Mouse (Mus musculus) layer of hippocampus, adult 11-12 months (tissue): ENCODE data around the gene Chpf.

ENCODE experiments used
- DNase-seq: peaks from one replicate; pipeline ENCODE4 v3.0.0; 2022; ENCODE audit warnings: low spot score

The Chpf gene

DNA sequence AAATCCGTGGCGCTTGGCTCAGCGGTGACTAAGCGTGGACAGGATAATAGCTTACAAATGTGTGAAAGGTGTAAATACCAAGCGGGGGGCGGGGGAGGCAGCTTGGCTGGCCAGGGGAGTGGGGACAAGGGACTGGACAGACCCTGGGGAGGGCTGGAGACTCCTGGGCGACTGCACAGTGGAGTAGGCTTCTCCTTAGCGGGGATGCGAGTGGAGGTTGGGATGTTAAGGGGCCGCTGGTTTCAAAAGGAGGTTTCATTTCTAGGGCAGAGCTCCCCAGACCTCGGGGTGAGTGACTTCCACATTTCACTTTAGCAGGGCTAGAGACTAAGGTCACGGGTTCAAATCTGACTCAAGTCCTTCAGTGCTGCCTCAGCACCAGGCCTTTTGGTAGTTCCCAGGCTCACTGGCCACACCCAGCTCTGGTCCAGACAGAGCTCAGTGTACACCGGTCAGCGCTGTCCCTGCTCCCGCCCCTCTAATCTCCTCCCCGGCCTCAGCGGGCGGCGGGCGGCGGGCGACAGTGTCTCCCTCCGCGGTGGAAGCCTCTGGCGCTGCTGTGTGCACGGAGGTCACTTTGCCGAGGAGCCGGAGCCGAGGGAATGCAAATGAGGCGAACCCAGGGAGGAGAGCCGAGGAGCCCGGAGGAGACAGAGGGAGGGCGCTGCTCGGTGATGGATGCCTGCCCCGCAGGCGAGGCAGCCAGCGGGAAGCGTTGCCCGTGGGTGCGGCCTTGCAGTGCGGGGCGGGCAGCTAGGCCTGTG, 20.9 kb downstream of the Chpf start:
- no peak for DNase-seq

DNA sequence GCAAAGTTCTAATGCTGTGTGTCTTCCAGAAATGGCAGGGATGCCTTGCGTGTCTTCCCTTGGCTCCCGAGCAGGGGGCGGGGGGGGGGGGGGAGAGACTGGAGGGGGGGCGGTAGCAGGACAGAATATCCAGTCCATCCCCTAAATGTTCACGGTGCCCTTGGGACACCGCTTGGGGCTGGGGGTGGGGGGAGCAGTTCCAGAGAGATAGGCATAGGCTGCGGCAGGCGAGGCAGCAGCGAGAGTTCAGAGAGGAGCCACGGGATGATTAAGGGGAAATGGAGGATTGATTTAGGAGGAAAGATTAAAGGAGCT, 21.4 kb downstream of the Chpf start:
- DNase-seq = no peak

DNA sequence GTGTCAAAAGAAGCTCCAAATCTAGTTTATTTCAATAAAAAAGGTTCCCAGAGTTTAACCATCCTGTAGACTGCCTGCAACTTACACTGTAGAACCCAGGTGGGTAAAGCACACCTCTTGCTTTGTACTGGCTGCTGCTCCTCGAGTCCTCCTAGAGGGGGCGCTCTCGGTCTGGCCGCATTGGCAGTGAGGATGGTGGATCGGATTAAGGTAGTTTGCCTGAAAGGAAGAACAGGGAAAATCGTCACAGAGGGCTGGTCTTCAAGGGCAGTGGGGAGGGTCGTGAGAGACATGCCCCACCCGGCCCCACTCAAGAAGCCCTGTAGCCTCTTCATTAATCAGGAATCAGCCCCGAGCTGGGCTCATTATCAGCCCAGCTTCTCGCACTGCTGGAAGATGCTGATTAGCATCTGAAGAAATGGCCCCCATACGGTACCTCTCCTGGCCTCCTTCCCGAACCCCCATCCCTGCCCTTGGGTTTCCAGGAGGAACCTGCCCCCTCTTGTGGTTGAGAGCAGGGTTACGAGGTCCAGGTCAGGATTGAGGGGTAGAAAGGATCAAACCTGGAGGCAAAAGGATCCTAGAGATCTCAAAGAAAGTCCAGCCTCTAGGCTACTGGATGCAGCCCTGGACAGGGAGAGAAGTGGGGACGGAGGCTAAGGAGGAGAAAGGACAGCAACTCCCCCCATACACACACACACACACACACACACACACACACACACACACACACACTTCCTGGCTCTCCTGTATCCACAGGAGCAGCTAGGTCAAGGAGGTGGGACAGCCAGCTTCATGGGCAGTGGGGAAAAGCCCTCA, 22.2 kb downstream of the Chpf start:
- no peak for DNase-seq

GRCm38 (mm10) chr1:75455948-75456347, 23.2 kb downstream of the Chpf start:
- DNase-seq = no peak

GRCm38 (mm10) chr1:75455433-75455832, 23.7 kb downstream of the Chpf start:
- no peak for DNase-seq

DNA sequence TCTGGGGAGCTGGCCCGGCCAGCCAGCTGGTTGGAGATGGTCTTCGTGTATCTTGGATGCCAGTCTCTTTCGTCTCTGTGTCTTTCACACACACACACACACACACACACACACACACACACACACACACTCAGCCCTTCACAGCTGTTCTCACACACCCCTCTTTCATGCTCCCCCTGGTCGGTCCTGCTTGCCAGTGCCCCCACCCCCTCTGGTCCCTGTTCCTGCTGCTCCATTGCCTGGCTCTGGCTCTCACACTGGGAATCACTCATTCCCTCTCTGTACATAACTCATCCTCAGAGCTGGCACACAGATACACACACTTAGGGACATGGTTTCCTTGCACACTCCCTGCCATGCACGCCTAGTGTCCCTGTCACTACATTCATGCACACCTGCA, 27.2 kb downstream of the Chpf start:
- DNase-seq = no peak

DNA sequence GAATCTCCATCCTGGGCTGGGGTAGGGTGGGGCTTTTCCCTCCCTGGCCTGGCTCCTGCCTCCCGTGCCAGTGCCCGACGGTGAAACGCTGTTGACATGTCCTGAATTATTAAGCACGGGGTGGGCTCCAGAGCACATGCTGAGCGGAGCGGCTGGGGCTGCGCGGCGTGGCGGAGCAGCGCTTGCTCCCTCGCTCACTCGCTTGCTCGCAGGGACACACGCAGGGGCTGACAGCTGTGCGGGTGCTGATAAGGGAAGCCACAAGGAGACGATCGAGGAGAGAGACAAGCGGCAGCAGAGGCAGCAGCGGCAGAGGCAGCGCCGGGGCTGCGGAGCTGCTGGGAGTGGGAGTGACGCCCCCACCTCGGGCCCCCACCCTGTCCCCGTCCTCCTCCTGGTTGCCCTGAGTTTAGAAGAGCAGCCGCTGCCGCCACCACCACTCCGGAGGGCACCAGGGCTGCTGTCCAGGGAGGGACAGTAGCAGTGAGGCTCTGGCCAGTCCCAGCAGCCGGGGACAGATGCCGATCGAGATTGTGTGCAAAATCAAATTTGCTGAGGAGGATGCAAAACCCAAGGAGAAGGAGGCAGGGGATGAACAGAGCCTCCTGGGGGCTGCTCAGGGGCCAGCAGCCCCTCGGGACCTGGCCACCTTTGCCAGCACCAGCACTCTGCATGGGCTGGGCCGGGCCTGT, 28.6 kb downstream of the Chpf start, which contains the start of gene Asic4:
TSS of gene Asic4 (plus strand) at position 123 of the 692 bp plus-strand sequence.
- DNase-seq = no peak

DNA sequence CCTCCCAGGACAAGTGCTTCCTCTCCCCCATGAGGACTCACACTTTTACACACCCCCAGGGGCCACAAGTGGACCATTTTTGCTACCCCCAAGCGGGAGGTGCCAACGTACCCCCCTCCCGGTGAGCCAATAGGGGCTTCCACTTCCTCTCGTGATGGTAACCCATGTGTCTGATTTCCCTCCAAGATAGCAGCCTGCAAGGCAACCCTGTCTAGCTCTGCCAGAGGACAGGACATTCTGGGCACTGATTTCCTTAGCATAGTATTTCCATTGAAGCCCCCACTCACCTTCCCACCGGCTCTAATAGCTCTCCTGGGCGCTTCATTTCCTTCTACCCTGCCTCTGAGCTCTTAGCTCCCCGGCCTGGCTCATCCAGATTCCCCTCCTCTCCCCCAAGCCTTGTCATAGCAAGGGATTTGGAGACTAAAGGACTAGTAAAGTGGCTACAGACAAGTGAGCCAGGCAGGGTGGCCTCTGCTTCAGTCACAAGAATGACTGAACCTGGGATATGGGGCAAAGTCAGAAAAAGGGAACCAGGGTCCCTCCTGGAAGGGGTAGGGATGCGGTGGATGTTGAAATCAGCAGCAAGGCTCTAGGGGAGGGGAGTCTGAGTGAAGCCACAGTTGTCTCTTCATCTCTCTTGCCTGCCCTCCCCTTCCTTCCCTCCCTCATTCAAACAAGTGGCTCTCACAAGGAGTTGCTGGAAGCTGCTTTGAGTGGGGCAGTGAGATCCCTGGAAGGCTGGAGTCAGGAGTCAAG, 29.6 kb downstream of the Chpf start:
- no peak for DNase-seq

DNA sequence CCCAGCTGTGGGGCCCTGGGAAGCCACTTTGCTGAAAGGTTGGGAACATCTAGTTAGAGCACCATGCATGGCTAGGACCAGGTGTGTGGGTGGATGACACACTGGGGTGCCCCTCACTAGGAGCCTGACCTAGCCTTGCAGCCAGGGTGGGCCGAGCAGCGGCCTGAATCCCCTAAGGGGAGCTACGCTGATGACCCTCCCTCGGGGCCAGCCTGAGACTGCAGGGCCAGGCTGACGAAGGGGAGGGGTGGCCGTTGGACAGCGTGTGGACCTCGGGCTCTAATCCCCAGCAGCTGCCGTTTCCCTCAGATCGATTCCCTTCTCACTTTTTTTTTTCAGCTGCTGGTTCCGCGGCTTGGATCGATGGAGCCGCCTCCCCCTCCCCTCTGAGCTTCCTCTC, 30.2 kb downstream of the Chpf start:
- DNase-seq = no peak

DNA sequence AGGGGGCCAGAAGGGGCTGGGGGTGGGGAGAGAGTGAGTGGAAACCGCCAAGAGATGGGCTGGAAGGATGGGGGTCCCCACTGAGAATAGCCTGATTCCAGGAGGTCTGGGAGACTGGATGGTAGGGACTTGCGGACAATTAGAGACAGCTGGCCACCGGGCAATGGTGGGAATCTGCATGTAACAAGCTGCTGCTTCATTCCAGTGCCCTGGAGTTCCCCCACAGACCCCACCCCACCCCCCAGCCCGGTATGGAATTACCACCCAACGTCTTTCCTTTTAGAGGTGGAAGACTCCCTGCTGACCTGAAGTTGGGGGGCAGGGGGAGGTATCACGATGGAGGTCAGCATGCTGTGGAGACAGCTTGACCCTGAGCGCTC, 31.1 kb downstream of the Chpf start:
- no peak for DNase-seq

GRCm38 (mm10) chr1:75447265-75448051, 31.6 kb downstream of the Chpf start:
- DNase-seq = no peak

DNA sequence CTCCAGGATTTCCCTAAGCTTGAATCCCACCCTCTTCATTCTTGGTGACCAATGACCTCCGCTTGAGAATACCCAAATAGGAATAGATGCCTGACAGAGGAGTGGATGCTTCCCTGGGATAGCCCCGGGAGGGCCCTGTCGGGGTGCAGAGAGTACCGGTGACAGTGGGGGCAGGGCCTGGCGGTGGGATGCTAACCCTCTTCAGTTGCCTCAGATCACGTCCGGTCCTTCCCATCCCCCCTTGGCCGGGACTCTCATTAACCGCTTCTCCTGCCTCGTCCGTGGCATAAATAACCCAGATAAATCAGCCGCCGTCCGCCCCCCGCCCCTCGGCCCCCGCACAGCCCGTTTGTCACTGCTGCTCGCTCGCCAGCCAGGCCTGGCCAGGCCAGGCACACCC, 32.5 kb downstream of the Chpf start:
- DNase-seq = no peak

- peak; percentile 81 for DNase-seq
Measured at GRCm38 (mm10) chr1:75445751-75446611, 33.1 kb downstream of the Chpf start.

GRCm38 (mm10) chr1:75445141-75445701, 33.9 kb downstream of the Chpf start:
- DNase-seq = peak; percentile 58

DNA sequence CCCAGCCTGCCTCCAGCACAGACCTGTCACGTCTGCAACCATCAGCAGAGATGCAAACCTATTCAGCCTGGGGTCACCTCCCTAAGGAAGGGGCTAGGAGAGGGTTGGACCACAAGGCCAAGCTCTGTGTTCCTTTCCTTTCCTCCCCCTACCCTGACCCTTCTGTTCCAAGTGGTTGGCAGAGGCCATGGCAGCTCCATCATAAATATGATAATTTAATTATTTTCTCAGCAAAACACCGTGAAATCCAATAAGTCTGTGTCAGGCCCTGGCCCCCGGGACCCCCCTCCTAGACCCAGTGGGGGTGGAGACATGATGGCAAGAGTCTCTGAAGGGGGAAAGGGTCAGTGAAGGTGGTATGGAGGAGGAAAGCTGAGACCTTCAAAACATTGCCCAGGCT, 34.9 kb downstream of the Chpf start:
- no peak for DNase-seq

DNA sequence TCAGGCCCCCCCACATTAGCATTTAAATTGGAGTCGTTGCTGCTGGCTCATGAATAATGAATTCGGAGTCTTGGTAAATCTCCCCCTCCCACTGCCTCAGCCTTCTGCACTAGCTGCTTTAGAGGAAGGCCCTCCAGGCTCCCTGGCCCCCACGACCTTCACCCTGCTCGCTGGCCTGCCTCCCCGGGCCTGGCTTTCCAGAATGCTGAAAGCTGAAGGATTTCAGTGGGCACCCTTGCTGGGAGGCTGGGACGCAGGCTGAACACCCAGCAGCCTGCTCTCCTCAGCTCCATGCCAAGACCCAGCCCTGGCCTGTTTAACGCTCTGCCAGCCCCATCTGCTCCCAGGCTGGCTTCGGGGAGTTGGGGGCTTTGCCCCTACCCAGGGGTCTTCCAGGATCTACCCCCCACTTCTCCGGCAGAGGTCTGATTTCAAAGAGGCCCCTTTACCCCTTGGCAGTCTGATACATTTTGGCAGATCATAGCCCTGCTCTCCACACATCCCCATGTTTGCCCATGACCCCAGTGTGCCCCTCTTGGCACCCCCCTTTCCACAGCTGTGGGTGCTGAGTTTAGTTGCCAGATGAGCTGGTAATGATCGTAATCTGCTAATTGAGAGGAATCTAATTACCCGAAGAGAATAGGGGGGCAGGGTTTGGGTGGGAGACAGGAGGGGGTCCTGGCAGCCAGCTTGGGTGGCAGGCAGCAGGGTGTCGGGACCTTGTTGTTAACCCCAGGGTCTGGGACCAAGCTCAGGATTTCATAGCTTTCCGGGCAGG, 35.7 kb downstream of the Chpf start:
- DNase-seq = no peak

DNA sequence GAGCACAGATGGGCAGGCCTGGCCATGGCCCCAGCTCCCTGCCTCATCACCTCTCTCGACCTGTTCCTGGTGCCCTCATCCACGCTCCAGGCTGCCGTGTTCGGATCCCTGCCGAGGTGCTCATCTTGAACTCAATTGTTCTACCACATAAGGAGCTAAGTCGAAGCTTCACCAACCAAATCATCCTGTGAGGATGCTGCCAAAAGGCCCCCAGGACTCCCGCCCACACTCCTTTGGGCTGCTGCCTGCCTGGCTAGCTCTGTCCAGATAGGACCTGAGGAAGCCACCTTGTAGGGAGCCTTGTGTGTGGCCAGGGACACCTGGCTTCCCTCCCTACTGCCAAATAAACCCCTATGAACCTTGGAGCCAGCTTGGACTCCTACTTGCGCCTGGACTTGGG, 36.3 kb downstream of the Chpf start:
- DNase-seq = no peak

DNA sequence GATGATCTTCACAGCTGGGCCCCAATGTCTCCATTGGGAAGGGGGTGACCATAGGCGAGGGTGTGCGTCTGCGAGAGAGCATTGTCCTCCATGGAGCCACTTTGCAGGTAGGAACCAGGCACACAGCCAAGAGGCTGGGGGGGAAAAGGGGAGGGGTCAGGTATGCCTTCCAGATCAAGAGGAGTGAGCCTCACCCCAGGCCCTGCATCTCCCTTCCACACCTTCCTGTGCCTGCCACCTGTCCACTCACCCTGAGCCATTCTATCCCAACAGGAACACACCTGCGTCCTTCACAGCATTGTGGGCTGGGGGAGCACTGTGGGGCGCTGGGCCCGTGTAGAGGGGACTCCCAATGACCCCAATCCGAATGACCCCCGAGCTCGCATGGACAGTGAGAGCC, 36.9 kb downstream of the Chpf start:
- DNase-seq = no peak

GRCm38 (mm10) chr1:75441471-75441996, 37.6 kb downstream of the Chpf start:
- DNase-seq = no peak
